Mouse (Mus musculus) c-Kit-negative CD71-positive TER-119-positive erythroid progenitor cells, embryonic 14.5 days (primary cell): ENCODE measurements around the gene Ephb2.

Experiments
- DNase-seq: peaks from one replicate; pipeline ENCODE4 v3.0.0-alpha.2; 2013; ENCODE audit warnings: low read depth, low spot score

Gene Ephb2

DNA sequence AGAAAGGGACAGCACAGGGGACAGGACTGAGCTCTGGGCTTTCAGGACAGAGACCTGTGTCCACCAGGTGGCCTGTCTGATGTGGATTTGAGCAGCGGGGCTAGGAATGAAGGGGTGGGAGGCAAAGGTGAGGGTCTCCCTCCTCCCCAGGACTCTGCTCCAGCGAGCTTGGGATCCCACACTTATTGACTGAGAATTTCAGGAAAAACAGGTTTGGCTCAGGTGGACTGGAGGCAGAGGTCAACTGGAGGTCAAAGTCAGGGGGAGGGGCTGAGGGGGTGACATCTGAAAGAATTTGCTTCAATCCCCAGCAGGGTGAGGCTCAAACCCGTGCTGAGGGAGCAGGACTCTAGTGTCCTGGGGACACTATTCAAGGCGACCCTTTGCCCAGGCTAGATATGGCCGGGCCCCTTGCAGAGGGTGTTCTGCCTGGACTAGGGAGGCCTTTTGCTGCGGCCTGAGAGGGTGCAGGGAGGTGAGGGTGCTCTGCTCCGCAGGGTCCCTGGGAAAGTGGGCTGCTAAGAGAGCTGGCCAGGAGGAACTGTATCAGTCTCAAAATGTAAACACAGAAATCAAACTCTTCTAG, 103.2 kb downstream of the Ephb2 start:
- no peak for DNase-seq

DNA sequence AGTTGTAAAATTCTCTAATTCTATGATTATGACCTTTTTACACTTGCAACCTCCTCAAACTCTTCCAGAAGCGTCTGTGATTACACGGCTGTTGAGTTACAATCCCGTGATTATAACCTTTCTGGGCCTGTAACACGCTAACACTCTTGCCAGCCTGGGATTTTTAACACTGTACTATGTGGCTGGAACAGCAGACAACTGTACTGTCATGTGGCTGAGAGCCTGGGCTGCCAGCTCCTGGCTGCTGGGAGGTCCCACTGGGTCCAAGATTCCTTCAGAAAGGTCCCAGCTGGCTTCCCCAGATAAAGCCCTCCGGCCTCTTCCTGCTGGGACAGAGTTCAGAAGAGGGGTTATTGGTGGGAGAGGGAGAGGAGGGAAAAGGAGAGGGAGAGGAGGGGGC, 104.0 kb downstream of the Ephb2 start:
- DNase-seq: no peak

DNA sequence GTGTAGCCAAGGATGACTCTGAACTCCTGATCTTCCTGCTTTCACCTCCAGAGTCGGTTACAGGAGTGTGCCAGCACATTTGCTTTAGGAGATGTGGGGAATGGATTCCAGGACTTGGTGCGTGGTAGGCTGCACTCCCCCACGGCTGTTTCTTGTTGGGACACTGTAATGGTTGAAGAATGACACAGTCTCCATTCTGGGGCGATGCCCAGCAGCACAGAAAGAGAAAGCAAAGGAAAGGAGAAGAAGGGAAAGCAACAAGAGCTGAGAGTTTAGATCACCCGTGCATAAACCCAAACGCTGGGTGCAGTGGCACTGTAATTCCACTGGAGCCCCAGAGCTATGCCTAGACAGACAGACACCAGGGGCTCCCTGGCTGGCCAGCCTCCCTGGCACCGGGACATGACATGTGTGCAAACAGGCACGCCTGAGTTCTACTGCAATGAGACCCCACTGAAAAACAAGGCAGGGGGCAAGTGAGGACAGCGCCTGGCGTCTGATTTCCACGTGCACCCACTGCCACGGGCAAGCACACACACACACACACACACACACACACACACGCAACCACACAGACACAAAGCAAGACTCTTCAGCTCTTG, 104.7 kb downstream of the Ephb2 start:
- DNase-seq: no peak

DNA sequence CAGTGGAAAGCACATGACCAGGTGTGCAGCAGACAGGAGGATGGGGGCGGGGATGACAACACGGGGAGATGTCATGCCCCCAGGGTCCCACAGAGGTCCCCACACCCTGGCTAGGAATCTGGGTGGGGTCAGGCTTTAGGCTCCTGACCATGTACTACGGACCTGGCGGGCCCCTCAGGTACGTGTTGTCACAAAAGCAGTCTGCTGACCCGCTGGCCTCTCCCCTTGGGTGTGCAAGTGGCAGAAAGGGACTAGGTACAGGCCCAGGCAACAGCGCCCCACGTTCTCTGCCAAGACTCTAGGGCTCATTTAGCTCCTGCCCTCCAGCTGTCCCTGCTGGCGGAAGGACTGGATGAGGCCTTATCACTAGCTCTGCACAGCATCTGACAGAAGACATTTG, 105.3 kb downstream of the Ephb2 start:
- DNase-seq: no peak

DNA sequence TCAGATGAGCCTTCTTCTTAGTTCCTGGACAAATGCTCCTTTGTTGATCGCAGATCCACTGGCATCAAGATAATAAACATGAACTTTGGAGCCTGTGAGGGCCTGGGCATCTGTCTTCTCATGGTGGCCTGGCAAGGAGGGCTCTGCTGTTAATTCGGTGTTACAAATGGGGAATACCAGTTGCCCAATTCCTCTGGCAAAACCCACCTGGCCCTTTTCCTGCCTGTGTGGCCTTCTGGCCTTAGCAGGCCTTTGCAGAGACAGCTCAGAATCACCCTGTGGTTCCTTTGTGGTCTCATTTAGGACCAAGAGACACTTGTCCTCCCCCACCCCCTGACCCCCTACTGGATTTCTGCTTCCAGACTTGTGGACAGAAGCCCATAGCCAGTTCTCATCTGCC, 106.2 kb downstream of the Ephb2 start:
- DNase-seq: no peak

DNA sequence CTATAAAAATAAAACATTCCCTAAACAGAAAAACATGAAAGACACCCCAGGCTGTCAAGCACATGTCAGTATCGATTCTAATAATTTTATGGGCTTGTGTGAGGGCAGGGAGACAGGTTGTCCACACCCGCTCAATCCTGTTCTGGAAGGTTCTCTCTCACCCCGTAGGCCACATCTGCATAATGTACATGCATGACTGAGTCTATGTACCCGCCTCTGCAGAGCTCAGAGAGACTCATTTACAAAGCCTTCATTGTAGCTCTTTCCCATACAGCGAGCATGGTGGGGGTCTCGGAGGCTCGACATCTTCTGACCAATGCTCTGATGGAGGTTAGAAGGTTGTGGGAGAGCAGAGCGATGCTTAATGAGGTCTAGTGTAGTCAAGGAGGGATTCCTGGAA, 108.8 kb downstream of the Ephb2 start:
- DNase-seq: no peak

DNA sequence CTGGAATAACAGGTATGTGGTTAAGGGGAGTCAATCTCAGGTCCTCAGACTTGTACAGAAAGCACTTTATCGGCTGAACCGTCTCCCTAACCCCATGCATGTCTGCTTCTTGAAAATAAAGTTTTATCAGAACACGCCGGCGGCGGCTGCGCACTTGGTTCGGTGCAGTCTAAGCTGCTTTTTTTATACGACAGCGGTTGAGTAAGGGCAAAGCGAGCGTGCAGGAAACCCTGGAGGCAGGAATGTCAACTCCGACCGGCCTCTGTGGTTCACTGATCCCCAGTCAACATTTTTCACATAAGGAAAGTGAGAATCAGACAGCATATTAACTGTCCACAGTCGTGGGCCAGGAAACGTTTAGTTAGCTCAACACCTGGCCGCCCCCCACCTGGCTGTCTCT, 111.1 kb downstream of the Ephb2 start:
- no peak for DNase-seq

DNA sequence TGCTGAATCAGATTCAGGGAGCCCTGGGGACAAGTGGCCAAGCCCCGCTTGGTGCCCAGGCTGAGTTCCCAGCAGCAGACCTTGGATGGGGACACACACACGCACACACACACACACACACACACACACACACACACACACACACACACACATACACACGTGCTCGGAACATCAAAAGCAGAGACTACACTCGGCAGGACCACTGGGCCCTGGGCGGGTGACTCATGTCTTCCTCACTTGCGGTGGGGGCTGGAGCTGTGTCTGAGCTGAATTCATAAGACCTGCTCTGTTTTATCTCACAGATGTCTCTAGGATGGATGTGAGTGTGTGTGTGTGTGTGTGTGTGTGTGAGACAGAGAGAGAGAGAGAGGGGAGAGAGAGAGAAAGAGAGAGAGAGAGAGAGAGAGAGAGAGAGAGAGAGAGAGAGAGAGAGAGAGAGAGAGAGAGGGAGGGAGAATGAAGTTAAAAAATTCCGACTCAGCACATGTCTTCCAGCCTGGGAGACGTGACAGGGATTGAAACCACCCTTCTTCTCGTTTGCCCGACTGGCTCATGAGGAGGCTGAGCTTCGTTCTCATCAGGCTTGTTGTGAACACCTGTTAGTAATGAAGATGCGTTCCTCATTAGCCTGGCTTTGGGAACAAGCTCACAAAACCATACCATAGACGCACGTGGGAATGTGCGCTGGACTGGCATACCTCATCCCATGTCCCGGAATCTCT, 113.3 kb downstream of the Ephb2 start:
- DNase-seq: no peak

DNA sequence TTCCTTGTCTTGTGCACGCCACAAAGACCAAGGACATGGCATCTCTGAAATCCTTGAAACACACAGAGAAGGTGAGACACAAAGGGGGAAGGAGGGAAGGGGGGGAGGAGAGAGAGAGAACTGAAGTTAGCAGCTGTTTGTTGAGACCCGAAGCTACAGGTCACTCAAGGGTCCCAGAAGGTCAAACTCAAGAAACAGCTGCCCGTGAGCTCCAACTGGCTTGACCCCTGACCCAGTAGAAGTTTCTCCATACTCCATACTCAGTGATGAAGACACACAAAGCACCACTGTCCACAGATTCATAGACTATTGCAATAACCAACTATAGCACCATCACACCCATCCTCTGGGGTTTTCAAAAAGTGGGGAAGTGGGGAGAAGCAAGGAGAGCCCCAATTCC, 113.9 kb downstream of the Ephb2 start:
- DNase-seq: no peak

DNA sequence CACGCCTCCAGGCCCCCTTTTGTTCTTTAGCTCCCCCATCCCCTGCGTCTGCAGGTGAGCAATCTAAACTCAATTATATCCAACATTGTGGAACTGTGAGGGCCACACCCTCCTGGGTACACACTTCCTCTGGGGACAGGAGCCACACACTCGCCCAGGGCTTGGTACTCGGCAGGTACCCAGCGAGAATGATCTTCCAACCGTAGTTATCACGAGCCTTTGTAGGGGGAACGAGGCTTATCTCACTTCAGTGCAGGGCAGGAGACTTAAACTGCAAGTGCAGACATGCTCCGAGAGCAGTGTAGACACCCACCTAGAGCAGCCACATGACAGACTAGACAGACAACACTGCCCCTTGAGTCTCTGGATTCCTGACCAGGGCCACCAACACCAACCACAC, 115.8 kb downstream of the Ephb2 start:
- DNase-seq: no peak

DNA sequence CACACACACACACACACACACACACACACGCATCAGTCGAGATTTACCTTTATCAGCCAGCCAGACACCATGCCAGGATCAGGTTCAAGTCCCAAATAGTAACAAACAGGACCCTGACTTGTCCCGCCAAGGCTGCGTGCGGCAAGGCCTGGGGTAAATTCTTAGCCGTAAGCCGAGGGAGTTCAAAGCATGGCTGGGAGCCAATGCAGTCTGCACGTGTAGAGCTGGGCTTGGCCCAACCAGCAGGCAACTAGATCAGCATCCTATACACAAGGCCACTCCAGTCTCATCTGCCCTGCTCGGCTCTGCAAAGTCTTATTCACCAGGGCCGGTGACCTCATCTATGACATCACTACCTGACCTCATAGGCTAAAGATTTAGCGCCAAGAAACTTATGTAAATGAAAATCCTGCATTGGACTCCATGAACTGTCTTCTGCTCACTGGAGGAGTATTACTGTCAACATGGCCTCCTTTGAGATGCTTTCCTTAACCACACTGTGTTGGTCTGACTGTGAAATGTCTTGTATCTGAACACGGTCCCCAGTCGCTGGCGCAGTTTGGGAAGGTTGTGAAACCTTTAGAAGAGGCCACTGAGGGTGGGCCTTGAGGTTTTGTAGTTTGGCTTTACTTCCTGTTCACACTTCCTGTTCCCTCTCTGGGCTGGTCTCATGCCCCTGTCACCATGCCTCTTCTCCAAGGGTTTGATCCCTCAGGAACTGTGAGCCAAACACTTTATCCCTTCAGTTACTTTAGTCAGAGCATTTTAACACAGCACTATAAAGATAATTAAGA, 117.4 kb downstream of the Ephb2 start:
- no peak for DNase-seq

DNA sequence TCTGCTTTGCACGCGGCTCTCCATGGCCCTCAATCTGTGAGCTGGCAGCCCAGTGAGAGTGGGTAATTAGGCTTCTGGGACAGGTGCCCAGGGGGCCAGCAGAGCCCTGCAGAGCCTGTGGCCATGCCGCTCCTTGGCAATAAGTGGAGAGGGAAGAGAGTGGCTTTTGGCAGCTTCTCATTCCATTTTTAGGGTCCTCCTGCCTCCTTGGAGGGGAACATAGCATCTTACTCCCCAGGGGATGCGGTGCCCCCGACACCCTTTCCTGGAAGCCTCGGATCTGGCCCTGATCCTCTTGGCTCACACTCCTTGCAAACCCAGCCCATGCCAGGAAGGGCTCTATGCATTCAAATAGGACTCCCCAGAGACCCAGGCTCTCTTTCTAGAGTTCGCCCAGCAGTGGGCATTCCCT, 119.2 kb downstream of the Ephb2 start:
- DNase-seq: no peak

DNA sequence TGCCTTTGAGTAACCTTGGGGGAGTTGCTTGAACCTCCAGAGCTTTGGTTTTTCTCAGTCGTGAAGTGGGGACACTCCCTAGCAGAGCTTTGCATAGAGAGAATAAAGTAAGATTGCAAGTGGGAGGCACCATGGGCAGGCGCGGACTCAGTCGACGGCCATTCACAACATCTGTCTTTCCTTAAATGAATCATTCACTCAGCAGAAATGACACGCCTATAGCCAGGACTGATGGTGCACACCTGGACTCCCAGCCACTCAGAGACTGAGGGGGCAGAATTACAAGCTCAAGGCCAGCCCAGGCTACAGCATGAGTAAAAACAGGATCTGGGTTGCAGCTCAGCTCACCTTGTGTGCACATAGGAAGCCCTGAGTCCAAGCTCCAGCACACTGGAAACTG, 121.3 kb downstream of the Ephb2 start:
- DNase-seq: no peak

DNA sequence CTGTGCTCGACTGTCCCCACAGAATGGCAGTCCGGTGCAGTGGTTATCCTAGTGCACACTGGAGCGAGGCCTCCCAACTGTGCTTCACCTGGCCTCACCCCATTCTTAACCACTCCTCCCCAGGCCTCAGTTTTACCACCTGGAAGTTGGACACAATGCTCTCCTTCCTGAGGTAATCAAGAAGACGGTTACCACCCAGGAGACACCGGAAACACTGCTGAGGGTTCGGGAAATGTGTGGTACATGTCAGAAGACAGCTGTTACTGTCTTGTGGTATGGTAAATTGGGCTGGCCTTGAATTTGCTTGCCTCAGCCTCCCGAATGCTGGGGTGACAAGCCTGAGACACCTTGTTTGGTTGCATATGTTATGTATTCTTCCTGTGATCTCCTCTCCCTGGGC, 121.9 kb downstream of the Ephb2 start:
- no peak for DNase-seq

DNA sequence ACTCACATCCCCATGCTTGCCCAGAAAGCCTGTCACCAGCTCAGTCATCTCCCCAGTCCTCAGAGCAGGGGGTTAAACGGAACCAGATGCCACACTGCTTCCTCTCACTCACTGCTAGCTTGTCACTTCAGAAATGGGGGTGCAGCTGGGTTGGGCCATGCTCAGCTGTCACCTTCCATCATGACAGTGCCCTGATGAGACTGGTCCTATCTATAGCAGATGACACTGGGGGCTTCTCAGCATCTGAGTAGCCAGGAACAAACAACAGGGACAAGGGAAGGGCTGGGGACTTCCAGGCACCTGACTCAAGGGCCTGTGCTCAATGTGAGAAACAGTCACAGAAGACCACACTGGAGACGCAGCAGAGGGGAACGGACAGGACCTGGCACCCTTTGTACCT, 122.4 kb downstream of the Ephb2 start:
- DNase-seq: no peak

DNA sequence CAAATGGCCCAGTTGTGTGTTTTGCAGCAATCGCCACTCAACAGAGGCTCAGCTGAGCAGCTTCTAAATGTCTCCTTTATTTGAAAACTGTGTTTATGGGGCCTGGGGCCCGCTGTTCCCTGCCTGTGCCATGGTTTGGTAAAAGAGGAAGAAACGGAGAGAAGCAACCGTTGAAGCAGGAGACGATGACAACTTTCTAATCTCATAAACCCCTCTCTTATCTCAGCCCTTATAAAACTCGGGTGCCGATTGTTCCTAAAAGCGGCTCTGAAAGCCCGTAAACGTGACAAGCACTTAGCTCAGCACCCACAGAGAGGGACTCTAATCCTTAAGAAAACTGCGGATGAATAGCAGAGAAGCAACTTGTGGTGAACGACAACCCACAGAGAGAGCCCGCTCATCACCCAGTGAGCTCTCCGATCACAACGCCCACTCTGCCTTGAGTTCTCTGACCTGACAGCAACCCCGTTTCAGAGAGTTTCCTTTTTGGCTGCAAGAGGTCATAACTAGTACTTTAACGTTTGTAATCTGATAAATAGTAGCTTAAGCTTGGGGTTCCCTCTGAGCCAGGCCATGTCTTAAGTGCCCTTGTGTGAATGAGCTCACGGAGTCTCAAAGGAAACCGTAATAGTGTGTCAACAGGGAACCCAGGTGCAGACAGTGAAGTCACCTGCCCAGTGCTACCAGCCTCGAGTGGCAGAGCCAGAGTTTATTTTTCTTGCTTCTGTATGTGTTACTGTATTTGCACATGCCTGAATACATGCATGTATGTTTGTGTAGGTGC, 123.6 kb downstream of the Ephb2 start:
- no peak for DNase-seq

DNA sequence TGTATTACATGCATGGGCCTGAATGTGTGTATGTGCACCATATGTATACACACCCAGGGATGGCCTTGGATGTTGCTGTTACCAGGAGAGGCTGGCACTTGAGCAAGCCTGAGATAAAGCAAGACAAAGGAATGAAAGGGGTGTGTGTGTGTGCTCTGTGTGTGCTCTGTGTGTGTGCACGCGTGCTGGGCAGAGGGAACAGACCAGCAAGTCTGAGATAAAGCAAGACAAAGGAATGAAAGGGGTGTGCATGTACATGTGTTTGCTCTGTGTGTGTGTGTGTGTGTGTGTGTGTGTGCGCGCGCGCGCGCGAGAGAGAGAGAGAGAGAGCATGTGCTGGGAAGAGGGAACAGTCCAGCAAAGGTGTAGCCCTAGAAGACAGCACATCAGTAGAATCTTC, 125.4 kb downstream of the Ephb2 start:
- no peak for DNase-seq

DNA sequence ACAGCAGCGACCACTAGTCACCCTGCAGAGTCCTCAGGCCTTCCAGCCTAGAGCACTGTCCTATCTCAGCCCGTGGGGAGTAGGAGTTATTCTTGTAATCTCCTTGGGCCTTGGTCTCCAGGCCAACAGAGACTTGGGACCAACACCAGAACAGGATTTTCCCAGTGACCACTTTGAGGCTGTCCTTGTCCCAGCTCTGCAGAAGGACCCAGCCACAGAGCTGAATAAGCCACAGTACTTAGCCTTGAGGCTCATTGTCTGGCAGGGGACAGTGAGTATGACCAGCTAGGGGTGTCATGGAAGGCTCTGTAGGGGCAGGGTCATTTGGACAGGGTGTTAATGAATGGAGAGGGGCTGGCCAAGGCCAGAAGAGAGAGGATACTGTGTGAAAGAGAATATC, 126.8 kb downstream of the Ephb2 start:
- DNase-seq: no peak

DNA sequence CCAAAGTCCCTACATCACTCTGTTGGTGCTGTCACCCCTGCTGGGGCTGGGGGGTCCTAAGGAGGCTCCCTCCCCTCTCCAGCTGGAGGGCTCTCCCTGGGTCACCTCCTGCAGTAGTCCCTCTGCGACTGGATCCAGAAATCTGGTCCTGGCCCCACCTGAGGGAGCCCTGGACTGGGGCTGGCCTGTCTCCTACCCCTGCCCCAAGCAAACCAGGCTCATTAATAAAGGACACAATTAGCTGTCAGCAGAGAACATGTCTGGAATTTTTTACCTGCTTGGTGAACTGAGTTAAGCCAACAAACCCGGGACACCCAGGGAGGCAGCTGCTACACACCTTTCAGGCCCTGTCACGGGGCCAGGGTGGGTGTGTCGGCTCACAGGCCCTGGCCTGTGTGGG, 129.1 kb downstream of the Ephb2 start:
- no peak for DNase-seq

DNA sequence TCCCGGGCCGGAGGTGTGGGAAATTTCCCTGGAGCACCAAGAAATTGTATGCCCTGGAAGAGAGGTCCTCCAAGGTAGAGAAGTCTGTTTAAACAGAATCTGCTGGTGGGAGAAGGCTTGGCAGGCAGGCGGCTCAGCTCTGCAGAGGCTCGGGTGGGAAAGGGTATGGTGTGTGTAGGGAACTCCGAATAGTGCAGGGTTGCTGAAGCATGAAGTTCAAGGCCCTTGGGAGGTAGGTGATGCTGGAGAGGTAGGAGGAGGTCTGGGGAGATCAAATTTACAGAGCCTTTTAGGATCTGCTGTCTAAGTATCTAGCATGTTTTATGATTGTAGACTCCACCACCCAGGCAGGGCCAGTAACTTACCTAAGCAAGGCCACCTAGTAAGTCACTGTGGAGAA, 130.7 kb downstream of the Ephb2 start:
- no peak for DNase-seq

DNA sequence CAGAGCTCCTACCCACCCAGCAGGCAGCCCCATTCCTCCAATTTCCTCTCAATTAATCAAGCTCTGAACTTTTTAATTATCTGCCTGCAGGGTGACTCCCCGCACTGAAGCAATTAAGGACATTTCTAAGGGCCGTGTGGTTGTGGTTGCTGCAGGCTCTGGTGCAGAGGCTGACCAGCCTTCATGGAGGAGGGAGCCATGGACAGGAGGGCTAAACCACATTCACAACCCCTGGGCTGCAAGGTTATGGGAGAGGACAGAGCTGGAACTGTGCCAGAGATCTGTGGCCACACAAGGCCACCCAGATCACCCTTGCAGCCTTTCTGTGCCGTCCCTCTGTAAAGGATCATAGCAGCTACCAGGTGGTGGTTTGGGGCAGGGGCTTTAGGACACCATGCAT, 131.2 kb downstream of the Ephb2 start:
- DNase-seq: no peak

DNA sequence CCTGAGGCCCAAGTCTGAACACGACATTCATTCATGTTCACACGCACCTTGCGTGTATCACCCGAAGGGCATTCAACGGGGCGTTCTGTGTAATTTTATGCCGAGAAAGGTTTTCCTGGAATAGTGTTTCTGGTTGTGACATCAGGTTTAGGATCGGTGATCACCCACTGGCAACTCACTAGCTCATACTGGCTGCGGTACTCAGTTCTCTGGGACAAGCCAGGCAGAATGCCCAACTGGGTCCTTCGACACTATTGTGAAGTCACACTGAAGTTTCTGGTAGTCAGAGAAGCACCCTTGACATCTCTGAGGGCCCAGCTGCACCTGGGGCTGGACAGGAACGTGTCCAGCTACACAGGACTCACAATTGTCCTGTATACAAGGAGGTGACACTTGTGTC, 132.4 kb downstream of the Ephb2 start:
- DNase-seq: no peak
